Mouse (Mus musculus): Measurements from ENCODE around the gene Scgb2b20. TPM values are rescaled to one million over a fixed set of nuclear protein-coding genes. Genes with fewer than 3 reads are reported as not detected.

The Scgb2b20 gene
- not detected in 4 replicates for total RNA-seq (2023)

GRCm38 (mm10) chr7:33366222-33366621 lies at the start of gene Scgb2b20:
Gene Scgb2b20, minus strand, starts transcription at chr7:33366322.

GRCm38 (mm10) chr7:33372934-33373333 lies 6.8 kb upstream of the Scgb2b20 start, which contains the start of gene Scgb1b20:
Gene Scgb1b20, plus strand, starts transcription at chr7:33373234.

Other genes with a start within 250 kb of the Scgb2b20 start
- not detected in 4 replicates for gene Scgb2b18, start 192.5 kb downstream of the Scgb2b20 start, total RNA-seq (2023)
- gene Scgb1b18, start 180.8 kb downstream of the Scgb2b20 start, total RNA-seq (2023) = not detected in 4 replicates
- gene Scgb2b19, start 86.0 kb downstream of the Scgb2b20 start, total RNA-seq (2023) = not detected in 4 replicates
- not detected in 4 replicates for gene Scgb1b19, start 79.0 kb downstream of the Scgb2b20 start, total RNA-seq (2023)
- not detected in 4 replicates for gene Scgb1b20, start 6.9 kb upstream of the Scgb2b20 start, total RNA-seq (2023)
- not detected in 4 replicates for gene Scgb2b21, start 154.1 kb upstream of the Scgb2b20 start, total RNA-seq (2023)